Mouse (Mus musculus) forebrain, embryonic 16.5 days (tissue): ENCODE measurements around the gene Cep131. TPM values are rescaled to one million over a fixed set of nuclear protein-coding genes. Genes with fewer than 3 reads are reported as not detected.
A peak's percentile ranks its signal among the peaks of the same experiment; 100 is the strongest.

Experiments used
- ATAC-seq: fragments of 200-750 bp; cut with Nextera tagmentation; 2 replicates; pipeline ENCODE4 v1.8.0; 2017; ENCODE audit warnings: mild to moderate bottlenecking, moderate library complexity
- H3K27ac ChIP-seq: fragments of 300-500 bp; sonication (generic); 2 replicates; pipeline ENCODE4 v1.5.1; 2014; ENCODE audit warnings: low read length, control low read depth
- H3K27me3 ChIP-seq: fragments of 300-500 bp; sonication (generic); replicated peaks from 2 replicates; pipeline ENCODE4 v1.6.1; 2014; ENCODE audit warnings: low read length; ENCODE audit not compliant: control insufficient read depth, insufficient read depth
- H3K36me3 ChIP-seq: fragments of 300-500 bp; sonication (generic); 2 replicates; pipeline ENCODE4 v1.6.1; 2014; ENCODE audit not compliant: control insufficient read depth, insufficient read depth
- H3K4me1 ChIP-seq: fragments of 300-500 bp; sonication (generic); replicated peaks from 2 replicates; pipeline ENCODE4 v1.6.1; 2014; ENCODE audit warnings: low read length; ENCODE audit not compliant: control insufficient read depth, insufficient read depth
- H3K4me2 ChIP-seq: fragments of 300-500 bp; sonication (generic); 2 replicates; pipeline ENCODE4 v1.6.1; 2014; ENCODE audit warnings: mild to moderate bottlenecking, low read length, control low read depth
- H3K4me3 ChIP-seq: fragments of 300-500 bp; sonication (generic); replicated peaks from 2 replicates; pipeline ENCODE4 v1.5.1; 2014; ENCODE audit warnings: mild to moderate bottlenecking, low read length, control low read depth
- H3K9ac ChIP-seq: fragments of 300-500 bp; sonication (generic); replicated peaks from 2 replicates; pipeline ENCODE4 v1.6.1; 2014; ENCODE audit warnings: low read depth, low read length, control low read depth
- H3K9me3 ChIP-seq: fragments of 300-500 bp; sonication (generic); 2 replicates; pipeline ENCODE4 v1.6.1; 2016; ENCODE audit warnings: low read length; ENCODE audit not compliant: control insufficient read depth
- WGBS: fragments of 180-500 bp; shearing (Covaris S2); extraction: QIAGEN DNeasy Blood & Tissue Kit; methylation state at CpG from one replicate; pipeline ENCODE4 v1.1.7; 2014; 5-methylcytosine and 5-hydroxymethylcytosine counted together
- polyA plus RNA-seq: library from polyadenylated mRNA; unstranded; fragments of >200 nt; fragmentation: Nextera tagmentation; extraction: Ambion mirVana; gene quantifications from 2 replicates; pipeline ENCODE4 v1.2.1, GENCODE M21; 2015

The Cep131 gene
- polyA plus RNA-seq, 1 experiment from 2014 or later = 33.8 TPM

GRCm38 (mm10) chr11:120103431-120103997, 16.9 kb upstream of the Cep131 start:
- Histone ChIP-seq H3K4me1 (peaks cover 10% of the 10 kb centered on the region), H3K27ac (no peak overlapping the region), H3K9ac (no peak overlapping the region), H3K4me2 (no peak overlapping the region), H3K36me3 (no peaks in the 10 kb centered on the region; the same call in 1 of the 2 replicates), H3K27me3 (no peaks in the 10 kb centered on the region), H3K4me3 (no peak overlapping the region), H3K9me3 (no peaks in the 10 kb centered on the region)
- ATAC-seq = no peak
- WGBS = 97% methylated on average over 3 of the region's 3 CpGs

DNA sequence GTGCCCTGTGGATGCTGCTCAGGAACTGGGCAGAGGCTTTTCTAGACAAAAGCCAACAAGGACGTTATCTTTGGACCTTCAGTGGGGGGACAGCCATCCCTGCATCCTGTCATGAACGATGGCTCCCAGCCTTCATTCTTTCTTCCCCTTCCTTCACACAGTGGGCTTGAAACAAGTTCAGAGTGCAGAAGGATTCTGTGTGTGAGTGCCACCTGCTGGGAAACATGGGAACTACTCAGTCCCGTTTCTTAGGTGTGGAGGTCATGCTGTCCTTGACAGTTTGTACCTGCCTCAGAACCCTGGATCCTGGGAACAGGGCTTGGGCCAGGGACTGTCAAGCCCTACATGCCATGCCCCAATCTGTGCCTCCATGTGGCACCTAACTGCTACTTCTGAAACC, 14.4 kb upstream of the Cep131 start:
- 1% methylated on average over 3 of the region's 3 CpGs for WGBS
- Histone ChIP-seq H3K9ac (no peak overlapping the region), H3K4me3 (no peak overlapping the region), H3K4me2 (no peak overlapping the region), H3K36me3 (no peaks in the 10 kb centered on the region), H3K9me3 (no peaks in the 10 kb centered on the region), H3K27ac (no peak overlapping the region), H3K4me1 (peaks cover 20% of the 10 kb centered on the region), H3K27me3 (no peaks in the 10 kb centered on the region)
- ATAC-seq = no peak

GRCm38 (mm10) chr11:120098588-120099511, 12.2 kb upstream of the Cep131 start, which contains the start of the genes Tepsin and Ndufaf8:
TSS of gene Tepsin (minus strand) at chr11:120098731.
TSS of gene Ndufaf8 (plus strand) at chr11:120098928.
- peak; percentile 98 for ATAC-seq
- H3K27ac ChIP-seq = peak within 1 kb of the TSS; percentile 94
- no peaks in the 10 kb centered on the region; the same call in 1 of the 2 replicates for H3K36me3 ChIP-seq
- no peaks in the 10 kb centered on the region for H3K9me3 ChIP-seq
- under 1% methylated on average over 77 of the region's 77 CpGs for WGBS
- peak within 1 kb of the TSS; percentile 93 for H3K4me2 ChIP-seq
- no peaks in the 10 kb centered on the region for H3K27me3 ChIP-seq
- peaks cover 20% of the 10 kb centered on the region for H3K4me1 ChIP-seq
- peak within 1 kb of the TSS; percentile 85 for H3K9ac ChIP-seq
- H3K4me3 ChIP-seq = peak within 1 kb of the TSS; percentile 91

- H3K36me3 ChIP-seq = peaks cover 12% of the 10 kb centered on the region
Measured at GRCm38 (mm10) chr11:120092817-120093591, 6.4 kb upstream of the Cep131 start.

GRCm38 (mm10) chr11:120090661-120091060, 4.0 kb upstream of the Cep131 start:
- Histone ChIP-seq H3K4me3 (no peak overlapping the region), H3K27ac (no peak overlapping the region), H3K9me3 (no peaks in the 10 kb centered on the region), H3K9ac (no peak overlapping the region), H3K4me1 (peaks cover 6% of the 10 kb centered on the region), H3K4me2 (no peak overlapping the region), H3K36me3 (peaks cover 12% of the 10 kb centered on the region), H3K27me3 (no peaks in the 10 kb centered on the region)
- no peak for ATAC-seq
- 91% methylated on average over 4 of the region's 4 CpGs for WGBS

More at GRCm38 (mm10) chr11:120092817-120093591, 6.4 kb upstream of the Cep131 start:
- Histone ChIP-seq H3K4me2 (no peak overlapping the region), H3K9ac (no peak overlapping the region), H3K27ac (no peak overlapping the region), H3K4me1 (peaks cover 7% of the 10 kb centered on the region), H3K27me3 (no peaks in the 10 kb centered on the region), H3K9me3 (no peaks in the 10 kb centered on the region), H3K4me3 (no peak overlapping the region)
- WGBS = 77% methylated on average over 23 of the region's 23 CpGs
- ATAC-seq = 0 out of 2 replicates have a peak, but pooled peaks have one; percentile 19

GRCm38 (mm10) chr11:120085891-120086627, 568 bp downstream of the Cep131 start:
- Histone ChIP-seq H3K9me3 (no peaks in the 10 kb centered on the region), H3K27me3 (no peaks in the 10 kb centered on the region), H3K4me3 (peak overlapping the region; percentile 94), H3K9ac (peak overlapping the region; percentile 98), H3K4me1 (peaks cover 14% of the 10 kb centered on the region), H3K4me2 (peak overlapping the region; percentile 95), H3K36me3 (peaks cover 3% of the 10 kb centered on the region; the same call in 1 of the 2 replicates), H3K27ac (peak overlapping the region; percentile 77)
- ATAC-seq = peak; percentile 45
- WGBS = under 1% methylated on average over 25 of the region's 25 CpGs

DNA sequence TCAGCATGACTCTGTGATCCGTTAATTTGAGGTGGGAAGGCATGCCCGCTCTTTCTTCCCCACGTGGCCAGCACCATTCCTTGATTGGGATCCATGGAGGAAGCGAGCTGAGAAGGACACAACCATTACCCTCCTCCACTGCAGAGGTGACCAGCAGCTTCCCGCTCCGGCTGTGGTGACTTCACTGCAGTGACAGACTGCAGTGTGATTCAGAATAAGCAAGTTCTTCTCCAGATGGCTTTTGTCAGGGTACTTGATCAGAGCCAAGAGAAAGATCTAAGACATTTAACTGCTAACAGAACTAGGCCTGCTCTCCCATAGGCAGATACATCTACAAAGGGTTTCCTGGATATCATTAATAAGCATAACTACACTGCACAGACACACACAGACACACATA, 6.3 kb downstream of the Cep131 start:
- WGBS = 87% methylated on average over 6 of the region's 6 CpGs
- ATAC-seq = no peak
- Histone ChIP-seq H3K4me3 (no peak overlapping the region), H3K36me3 (peaks cover 9% of the 10 kb centered on the region), H3K9me3 (no peaks in the 10 kb centered on the region), H3K4me2 (no peak overlapping the region), H3K9ac (no peak overlapping the region), H3K27me3 (no peaks in the 10 kb centered on the region), H3K4me1 (peaks cover 5% of the 10 kb centered on the region), H3K27ac (no peak overlapping the region)

DNA sequence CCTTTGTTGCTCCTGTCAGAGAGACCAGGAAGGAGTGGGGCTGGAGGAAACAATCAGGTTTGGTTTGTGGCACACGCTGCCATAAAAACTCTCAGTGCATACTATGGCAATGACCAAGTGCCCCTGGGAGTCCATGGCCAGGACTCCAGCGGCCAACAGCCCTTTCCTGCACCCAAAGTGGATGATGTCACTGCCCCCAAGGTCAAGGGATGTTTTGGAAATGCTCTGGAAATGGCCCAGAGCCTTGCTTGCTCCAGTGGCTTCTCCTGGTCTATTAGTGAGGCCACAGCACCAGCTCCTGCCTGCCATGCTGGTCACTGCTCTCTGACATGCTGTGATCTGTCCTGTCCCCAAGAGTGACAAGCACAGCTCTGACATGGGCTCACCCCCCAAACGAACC, 10.4 kb downstream of the Cep131 start:
- Histone ChIP-seq H3K9me3 (no peaks in the 10 kb centered on the region), H3K27ac (no peak overlapping the region), H3K4me2 (no peak overlapping the region), H3K4me3 (no peak overlapping the region), H3K27me3 (no peaks in the 10 kb centered on the region), H3K36me3 (peaks cover 14% of the 10 kb centered on the region), H3K9ac (no peak overlapping the region), H3K4me1 (no peaks in the 10 kb centered on the region)
- 88% methylated on average over 3 of the region's 3 CpGs for WGBS
- no peak for ATAC-seq
